Mouse (Mus musculus) Patski (cell line): ENCODE measurements around the gene Hnrnpl. TPM values are rescaled to one million over a fixed set of nuclear protein-coding genes. Genes with fewer than 3 reads are reported as not detected.

Experiments used
- ATAC-seq: fragments of 100-300 bp; one replicate; pipeline ENCODE4 v1.8.0; 2021
- CTCF ChIA-PET: fragments of 350-600 bp; sonication (Branson Sonifier 250); formaldehyde crosslinking; loops from one replicate; lab custom pipeline; 2022; ENCODE audit warnings: inconsistent platforms; lab: Charles Lee
- POLR2A ChIA-PET: fragments of 350-600 bp; sonication (Branson Sonifier 250); formaldehyde crosslinking; loops from one replicate; lab custom pipeline; 2022; ENCODE audit warnings: antibody characterized with exemption, inconsistent platforms; lab: Charles Lee
- DNase-seq: peaks from one replicate; pipeline ENCODE4 v3.0.0-alpha.2; 2011; ENCODE audit warnings: low read depth, low spot score
- H3K27me3 ChIP-seq: fragments of 371-371 bp; one replicate; pipeline ENCODE4 v1.5.1; 2021
- CTCF ChIP-seq: fragments of 100-300 bp; IDR thresholded peaks from one replicate; pipeline ENCODE4 v1.5.1; 2021
- in situ Hi-C: fragments of 300-500 bp; cut with MboI; formaldehyde crosslinking; loops from 3 replicates; pipeline ENCODE4 v1.11.1; 2018; ENCODE audit warnings: low pct_unique_long_range_greater_than_20kb, mixed read lengths
- polyA plus RNA-seq: library from polyadenylated mRNA; unstranded; gene quantifications from one replicate; pipeline ENCODE4 v1.2.3, GENCODE M21; 2021

Gene Hnrnpl
- polyA plus RNA-seq, 1 experiment from 2014 or later, result 309 TPM

DNA sequence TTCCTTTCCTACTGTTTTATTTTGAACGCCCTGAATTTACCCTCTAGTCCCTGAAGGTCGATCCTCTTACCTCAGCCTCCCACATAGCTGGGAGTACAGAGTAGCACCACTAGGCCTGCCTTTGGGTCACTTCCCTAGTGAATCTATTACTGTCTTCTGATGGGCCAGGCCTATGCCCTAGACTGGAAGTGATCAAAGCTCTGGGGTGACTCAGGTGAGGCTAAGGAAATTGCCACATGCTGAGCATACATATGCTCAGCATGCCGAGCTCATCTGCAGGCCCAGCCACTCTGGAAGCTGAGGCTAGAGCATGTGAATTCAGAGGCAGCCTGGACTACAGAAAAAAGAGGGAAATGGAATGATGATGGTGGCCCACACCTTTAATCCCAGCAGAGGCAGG lies 35.2 kb upstream of the Hnrnpl start:
- no peak for TF ChIP-seq CTCF
- ATAC-seq (no peak), DNase-seq (no peak)
- in situ Hi-C loops, result no loop called here
- H3K27me3 ChIP-seq, result no peaks in the 10 kb centered on the region
- CTCF ChIA-PET, result no interaction called here
- POLR2A ChIA-PET, result no interaction called here

DNA sequence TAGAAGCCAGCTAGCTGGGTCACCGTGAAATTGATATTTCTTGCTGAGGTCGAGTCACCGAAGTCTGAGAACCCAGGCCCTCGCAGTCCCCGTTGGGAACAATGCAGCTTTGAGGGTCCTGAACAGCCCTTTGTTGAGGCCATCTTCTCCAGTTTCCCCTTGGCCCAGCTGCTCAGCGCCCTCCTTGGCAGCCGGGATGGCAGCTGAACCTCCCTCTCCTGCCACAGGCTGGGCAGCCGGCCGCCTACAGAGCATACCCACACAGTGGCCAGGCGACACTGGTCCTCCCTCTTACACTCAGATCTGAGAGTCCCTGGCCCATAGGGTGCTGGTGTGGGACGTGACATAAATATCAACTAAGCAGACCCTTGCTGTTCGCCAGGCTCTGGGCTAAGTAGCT lies 34.2 kb upstream of the Hnrnpl start:
- no peak for DNase-seq
- TF ChIP-seq CTCF, result no peak
- POLR2A ChIA-PET, result interaction anchor here (0.8 kb wide), 1 partner anchor 16 kb away, joined by 4 read pairs; no protein-coding TSS in a partner anchor
- ATAC-seq, result no peak
- no peaks in the 10 kb centered on the region for H3K27me3 ChIP-seq
- CTCF ChIA-PET, result interaction anchor here (1.1 kb wide), 1 partner anchor 93 kb away, joined by 3 read pairs; no protein-coding TSS in a partner anchor
- in situ Hi-C loops, result no loop called here

DNA sequence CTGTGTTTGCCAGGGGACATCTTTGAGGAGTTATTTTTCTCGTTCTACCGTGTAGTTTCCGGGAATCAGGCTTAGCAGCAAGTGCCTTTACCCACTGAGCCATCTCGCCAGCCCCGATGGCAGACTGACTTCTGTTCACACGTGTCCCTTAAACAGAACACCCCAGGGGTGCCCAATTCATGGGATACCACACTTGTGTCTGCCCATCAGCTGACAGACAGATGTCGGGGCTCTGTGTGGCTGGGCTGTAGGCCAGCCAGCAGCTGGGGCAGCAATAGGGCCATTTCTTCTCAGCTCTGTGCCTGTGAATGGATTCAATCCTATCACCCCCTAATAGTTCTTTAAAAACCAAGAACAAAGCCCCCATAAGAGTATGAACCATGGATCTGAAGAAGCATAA lies 33.2 kb upstream of the Hnrnpl start:
- CTCF ChIA-PET, result interaction anchor here (1.1 kb wide), 2 partner anchors 10 to 92 kb away, joined by 3 to 4 read pairs; no protein-coding TSS in a partner anchor
- ATAC-seq, result no peak
- DNase-seq, result no peak

DNA sequence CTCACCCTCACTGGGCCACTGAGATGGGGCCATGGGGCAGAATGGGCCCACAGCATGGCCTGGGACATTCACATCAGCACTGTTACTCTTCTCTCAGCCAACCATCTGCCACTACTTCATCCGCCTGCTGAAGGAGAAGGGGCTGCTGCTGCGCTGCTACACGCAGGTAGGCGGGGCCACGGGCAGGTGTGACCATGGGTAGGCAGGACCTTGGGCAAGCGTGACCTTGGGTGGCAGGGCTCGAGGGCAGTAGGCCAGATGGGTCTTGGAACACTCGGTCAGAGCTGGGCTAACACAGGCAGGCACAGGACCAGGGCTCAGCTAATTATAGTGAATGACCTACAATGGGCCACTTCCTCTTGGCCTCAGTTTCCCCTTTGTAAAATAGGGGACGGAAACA lies 29.5 kb upstream of the Hnrnpl start:
- POLR2A ChIA-PET, result interaction anchor here (0.6 kb wide), 1 partner anchor 13 kb away, joined by 3 read pairs; no protein-coding TSS in a partner anchor
- no peak for DNase-seq
- CTCF ChIA-PET, result interaction anchor here (2.6 kb wide), 1 partner anchor 13 kb away, joined by 9 read pairs; no protein-coding TSS in a partner anchor
- ATAC-seq, result no peak
- H3K27me3 ChIP-seq, result no peaks in the 10 kb centered on the region
- no peak for TF ChIP-seq CTCF
- in situ Hi-C loops, result no loop called here

More for the DNA sequence above, 33.2 kb upstream of the Hnrnpl start:
- no peak for TF ChIP-seq CTCF
- H3K27me3 ChIP-seq, result no peaks in the 10 kb centered on the region
- POLR2A ChIA-PET, result no interaction called here
- in situ Hi-C loops, result no loop called here

DNA sequence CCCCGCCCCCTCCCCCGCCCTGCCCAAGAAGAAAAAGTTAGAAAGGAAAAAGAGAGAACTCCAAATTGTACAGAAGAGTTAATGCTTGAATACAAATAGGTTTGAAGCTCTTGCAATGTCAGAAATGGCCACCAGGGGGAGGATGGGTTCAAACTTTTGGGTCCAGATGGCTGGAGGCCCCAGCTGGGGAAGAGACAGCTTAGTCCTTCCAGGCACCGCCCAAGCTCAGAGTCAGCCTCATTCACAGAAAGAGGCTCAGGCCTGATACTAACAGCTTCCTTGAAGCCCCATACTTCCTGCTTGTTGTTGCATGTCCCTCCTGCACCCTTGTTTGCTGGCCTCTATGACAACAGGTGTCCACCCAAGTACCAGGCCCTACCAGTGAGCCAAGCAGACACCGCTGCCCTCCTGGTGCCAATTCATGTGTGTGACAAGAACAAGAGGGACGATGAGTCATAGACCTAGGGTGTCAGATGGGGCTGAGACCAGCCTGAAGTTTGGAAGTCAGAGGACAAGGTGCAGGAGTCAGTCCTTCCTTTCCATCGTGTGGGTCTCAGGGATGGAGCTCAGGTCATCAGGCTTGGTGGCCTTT lies 28.2 kb upstream of the Hnrnpl start:
- H3K27me3 ChIP-seq, result no peaks in the 10 kb centered on the region
- no peak for ATAC-seq
- no peak for DNase-seq
- POLR2A ChIA-PET, result interaction anchor here (0.6 kb wide), 1 partner anchor 88 kb away, joined by 3 read pairs; no protein-coding TSS in a partner anchor
- TF ChIP-seq CTCF, result no peak
- CTCF ChIA-PET, result interaction anchor here (0.8 to 2.6 kb wide), 7 partner anchors 10 to 92 kb away, joined by 3 to 9 read pairs (median 3); no protein-coding TSS in a partner anchor
- in situ Hi-C loops, result no loop called here

DNA sequence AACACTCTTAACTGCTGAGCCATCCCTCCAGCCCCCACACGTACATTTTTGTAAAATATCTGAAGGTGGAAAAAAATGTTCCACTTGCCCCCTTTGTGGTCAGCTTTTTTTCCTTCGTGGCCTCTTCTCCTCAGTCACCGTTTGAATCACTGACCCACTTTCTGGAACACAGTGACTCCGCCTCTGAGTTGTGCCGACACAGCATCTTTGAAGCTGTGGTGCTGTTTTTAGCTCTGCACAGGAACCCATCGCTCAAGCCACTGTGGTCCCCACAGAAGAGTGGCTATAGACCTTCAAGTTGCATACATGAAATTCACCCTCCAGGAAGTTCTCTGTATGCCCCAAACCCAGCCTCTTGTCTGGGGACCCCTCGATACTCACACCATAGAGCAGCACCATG lies 27.5 kb upstream of the Hnrnpl start:
- ATAC-seq, result no peak
- ChIA-PET CTCF (interaction anchor here (1.0 to 2.6 kb wide), 4 partner anchors 9 to 32 kb away, joined by 3 to 9 read pairs (median 4); no protein-coding TSS in a partner anchor), POLR2A (interaction anchor here (0.7 kb wide), 1 partner anchor 87 kb away, joined by 4 read pairs; no protein-coding TSS in a partner anchor)
- in situ Hi-C loops, result no loop called here
- H3K27me3 ChIP-seq, result no peaks in the 10 kb centered on the region
- TF ChIP-seq CTCF, result no peak
- no peak for DNase-seq

DNA sequence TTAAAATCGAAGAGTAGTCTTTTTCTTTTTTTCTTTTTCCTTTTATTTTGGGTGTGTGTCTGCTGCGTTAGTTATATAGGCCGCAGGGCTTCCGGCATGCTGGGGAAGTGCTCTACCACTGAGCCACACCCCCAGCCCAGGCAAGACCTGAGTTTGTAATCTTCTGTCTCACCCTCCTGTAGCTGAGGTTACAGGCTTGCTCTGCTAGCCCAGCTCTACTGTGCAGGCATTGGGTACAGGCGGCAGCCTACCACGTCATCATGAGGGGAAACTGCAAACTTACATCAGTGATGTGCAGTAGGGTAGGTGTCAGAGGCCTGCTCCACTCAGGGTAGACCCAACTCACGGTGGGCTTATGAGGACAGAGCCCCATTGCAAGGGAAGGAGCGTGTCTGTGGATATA lies 27.1 kb upstream of the Hnrnpl start:
- CTCF ChIA-PET, result interaction anchor here (1.1 kb wide), 1 partner anchor 9 kb away, joined by 3 read pairs; no protein-coding TSS in a partner anchor
- POLR2A ChIA-PET, result interaction anchor here (0.7 kb wide), 1 partner anchor 87 kb away, joined by 4 read pairs; no protein-coding TSS in a partner anchor
- no peak for TF ChIP-seq CTCF
- H3K27me3 ChIP-seq, result no peaks in the 10 kb centered on the region
- DNase-seq (no peak), ATAC-seq (no peak)
- in situ Hi-C loops, result no loop called here

DNA sequence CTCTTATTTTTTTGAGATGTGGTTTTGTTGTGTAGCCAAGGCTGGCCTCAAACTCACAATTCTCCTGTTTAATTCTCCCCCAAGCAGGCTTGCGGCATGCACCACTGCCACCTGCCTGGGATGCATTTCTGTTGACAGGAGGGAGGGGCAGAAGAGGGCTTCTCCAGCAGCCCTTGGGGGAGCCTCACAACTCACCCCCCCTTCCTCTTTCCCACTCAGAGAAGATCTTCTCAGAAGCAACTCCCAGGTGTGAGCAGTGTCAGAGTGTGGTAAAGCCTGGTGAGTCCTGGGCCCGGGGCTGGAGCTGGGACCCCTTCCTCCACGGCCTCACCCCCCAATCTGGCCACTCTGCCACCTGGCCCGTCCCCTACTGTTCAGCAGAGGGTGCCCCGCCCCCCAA lies 23.2 kb upstream of the Hnrnpl start:
- in situ Hi-C loops, result loop anchor here (5.0 kb wide), 1 partner anchor 252 kb away; no protein-coding TSS in a partner anchor
- no peak for DNase-seq
- POLR2A ChIA-PET, result no interaction called here
- ATAC-seq, result no peak
- CTCF ChIA-PET, result interaction anchor here (1.0 to 1.2 kb wide), 2 partner anchors 9 to 12 kb away, joined by 3 to 4 read pairs; no protein-coding TSS in a partner anchor
- no peaks in the 10 kb centered on the region for H3K27me3 ChIP-seq
- TF ChIP-seq CTCF, result no peak

DNA sequence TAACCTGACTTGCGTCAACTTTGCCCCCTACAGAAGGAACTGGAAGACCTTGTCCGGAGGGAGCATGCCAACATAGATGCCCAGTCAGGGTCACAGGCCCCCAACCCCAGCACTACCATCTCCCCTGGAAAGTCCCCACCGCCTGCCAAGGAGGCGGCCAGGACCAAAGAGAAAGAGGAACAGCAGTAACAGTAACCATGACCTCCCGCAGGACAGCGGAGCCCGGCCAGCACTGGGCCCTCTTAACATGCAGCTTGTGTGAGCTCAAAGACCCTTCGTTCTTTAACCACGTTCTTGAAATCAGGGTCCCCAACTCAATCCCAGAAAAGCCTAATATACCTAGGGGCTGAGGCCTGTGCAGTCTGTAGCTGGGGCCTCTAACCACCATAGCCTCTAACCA lies 20.5 kb upstream of the Hnrnpl start:
- ChIA-PET CTCF (no interaction called here), POLR2A (no interaction called here)
- DNase-seq (no peak), ATAC-seq (no peak)
- no peak for TF ChIP-seq CTCF
- H3K27me3 ChIP-seq, result no peaks in the 10 kb centered on the region
- in situ Hi-C loops, result loop anchor here (5.0 kb wide), 1 partner anchor 249 kb away; no protein-coding TSS in a partner anchor

DNA sequence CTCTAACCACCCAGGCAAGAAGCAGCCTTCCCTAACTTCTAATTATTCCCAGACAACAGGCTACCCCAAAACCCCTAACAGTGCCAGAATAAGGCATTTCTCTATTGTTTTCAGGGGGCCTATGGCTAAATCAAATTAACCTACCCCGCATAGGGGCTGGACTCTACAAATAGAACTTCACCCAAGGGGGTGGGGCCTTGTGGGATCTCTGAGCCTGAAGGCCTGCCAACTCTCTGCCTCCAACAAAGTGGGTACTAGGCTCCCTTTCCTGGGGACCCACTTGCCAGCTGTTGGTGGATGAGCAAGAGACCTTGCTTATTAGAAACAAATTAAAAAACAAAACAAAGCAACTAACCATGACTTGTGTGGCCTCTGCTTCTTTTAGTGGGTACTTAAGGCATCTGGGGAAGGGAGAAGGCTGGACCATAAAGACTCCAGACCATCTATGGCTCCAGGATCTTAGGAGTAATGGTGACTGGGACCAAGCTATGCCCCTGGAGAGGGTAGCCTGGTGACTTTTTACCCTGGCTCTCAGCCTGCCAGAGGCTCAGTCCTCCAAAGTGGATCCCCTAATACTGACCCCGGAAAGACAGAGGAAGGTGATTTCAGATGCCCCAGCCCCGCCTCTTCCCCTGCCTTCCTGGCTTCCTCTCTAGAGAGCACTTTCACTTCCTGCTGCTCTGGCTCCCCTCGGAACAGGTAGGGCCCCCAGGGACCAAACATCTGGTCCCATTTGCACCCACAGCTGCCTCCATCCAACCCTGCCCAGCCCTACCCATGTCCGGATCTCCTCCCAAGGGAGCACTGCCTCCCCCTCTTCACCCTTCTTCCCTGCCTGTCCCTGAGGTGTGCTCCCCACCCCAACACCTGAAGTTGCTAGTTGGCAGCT lies 19.8 kb upstream of the Hnrnpl start, which contains the start of gene Rinl:
Gene Rinl (plus strand): TSS at position 663 of the 889 bp plus-strand sequence.
- ChIA-PET POLR2A (interaction anchor here (0.6 kb wide), 1 partner anchor 15 kb away, joined by 3 read pairs; no protein-coding TSS in a partner anchor), CTCF (interaction anchor here (1.6 kb wide), 1 partner anchor 79 kb away, joined by 5 read pairs; no protein-coding TSS in a partner anchor)
- TF ChIP-seq CTCF, result no peak
- ATAC-seq, result no peak
- H3K27me3 ChIP-seq, result no peaks in the 10 kb centered on the region
- DNase-seq, result no peak
- in situ Hi-C loops, result loop anchor here (5.0 kb wide), 1 partner anchor 249 kb away; no protein-coding TSS in a partner anchor
